Mouse (Mus musculus) testis, adult 2 months (tissue): ENCODE measurements around the gene Rbl1. TPM values are rescaled to one million over a fixed set of nuclear protein-coding genes. Genes with fewer than 3 reads are reported as not detected.
"Not testable (repeated sequence)": the region's sequence is repeated elsewhere in the genome, so short reads cannot be mapped to it uniquely, and the experiment has no call there.

Experiments
- H3K27ac ChIP-seq: fragments of 200-500 bp; 2 replicates; pipeline ENCODE4 v1.5.1; 2012; ENCODE audit warnings: low read depth, low read length; ENCODE audit not compliant: control insufficient read depth, insufficient read depth
- H3K27me3 ChIP-seq: fragments of 200-500 bp; 2 replicates; pipeline ENCODE4 v1.6.1; 2012; ENCODE audit warnings: mild to moderate bottlenecking, low read length, moderate library complexity; ENCODE audit not compliant: control insufficient read depth, insufficient read depth
- H3K36me3 ChIP-seq: fragments of 200-500 bp; 2 replicates; pipeline ENCODE4 v1.6.1; 2012; ENCODE audit warnings: mild to moderate bottlenecking, low read length; ENCODE audit not compliant: control insufficient read depth, insufficient read depth
- H3K4me1 ChIP-seq: fragments of 200-500 bp; 2 replicates; pipeline ENCODE4 v1.6.1; 2012; ENCODE audit warnings: low read length; ENCODE audit not compliant: control insufficient read depth, insufficient read depth
- H3K4me3 ChIP-seq: fragments of 200-500 bp; 2 replicates; pipeline ENCODE4 v1.5.1; 2012; ENCODE audit warnings: low read depth, mild to moderate bottlenecking, low read length, moderate library complexity, mixed read lengths; ENCODE audit not compliant: control insufficient read depth
- CTCF ChIP-seq: fragments of 200-500 bp; IDR thresholded peaks from 2 replicates; pipeline ENCODE4 v1.5.1; 2012; ENCODE audit warnings: low read depth, mild to moderate bottlenecking, inconsistent platforms, low read length, moderate library complexity; ENCODE audit not compliant: control insufficient read depth, insufficient read depth, insufficient replicate concordance
- POLR2A ChIP-seq: fragments of 200-500 bp; IDR thresholded peaks from 2 replicates; pipeline ENCODE4 v1.6.1; 2012; ENCODE audit warnings: low read depth, mild to moderate bottlenecking, inconsistent platforms, low read length, moderate library complexity; ENCODE audit not compliant: control insufficient read depth
- polyA plus RNA-seq: library from polyadenylated mRNA; depleted of rRNA; stranded (reverse); fragments of >200 nt; gene quantifications from 2 replicates; pipeline ENCODE4 v1.2.3, GENCODE M21; 2012

Rbl1 gene
- polyA plus RNA-seq, 1 experiment: 8.4 TPM

DNA sequence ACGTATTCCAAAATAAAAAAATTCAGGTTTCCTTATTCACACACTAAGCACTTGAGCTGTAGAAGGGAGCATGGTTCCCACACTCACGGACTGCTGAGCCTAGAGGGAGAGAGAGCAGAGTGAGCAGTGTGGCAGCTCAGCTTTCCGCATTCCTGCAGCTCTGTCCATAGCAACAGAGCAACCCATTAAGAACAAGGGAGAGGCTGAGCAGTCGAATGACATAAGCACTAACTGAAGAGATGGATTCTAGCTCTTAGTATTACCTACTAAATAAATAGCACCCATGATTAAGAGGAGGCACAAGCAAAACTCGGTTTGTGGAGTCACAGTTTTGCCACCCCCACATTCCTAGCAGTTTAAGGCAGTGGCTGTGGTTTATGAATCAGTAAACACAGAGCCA, 34.2 kb downstream of the Rbl1 start:
- no peaks in the 10 kb centered on the region for H3K27me3 ChIP-seq
- no peak for TF ChIP-seq CTCF
- TF ChIP-seq POLR2A: no peak
- no peak overlapping the region for H3K27ac ChIP-seq
- H3K4me1 ChIP-seq: no peaks in the 10 kb centered on the region
- no peak overlapping the region for H3K4me3 ChIP-seq
- peaks cover 3% of the 10 kb centered on the region; the same call in 1 of the 2 replicates for H3K36me3 ChIP-seq

DNA sequence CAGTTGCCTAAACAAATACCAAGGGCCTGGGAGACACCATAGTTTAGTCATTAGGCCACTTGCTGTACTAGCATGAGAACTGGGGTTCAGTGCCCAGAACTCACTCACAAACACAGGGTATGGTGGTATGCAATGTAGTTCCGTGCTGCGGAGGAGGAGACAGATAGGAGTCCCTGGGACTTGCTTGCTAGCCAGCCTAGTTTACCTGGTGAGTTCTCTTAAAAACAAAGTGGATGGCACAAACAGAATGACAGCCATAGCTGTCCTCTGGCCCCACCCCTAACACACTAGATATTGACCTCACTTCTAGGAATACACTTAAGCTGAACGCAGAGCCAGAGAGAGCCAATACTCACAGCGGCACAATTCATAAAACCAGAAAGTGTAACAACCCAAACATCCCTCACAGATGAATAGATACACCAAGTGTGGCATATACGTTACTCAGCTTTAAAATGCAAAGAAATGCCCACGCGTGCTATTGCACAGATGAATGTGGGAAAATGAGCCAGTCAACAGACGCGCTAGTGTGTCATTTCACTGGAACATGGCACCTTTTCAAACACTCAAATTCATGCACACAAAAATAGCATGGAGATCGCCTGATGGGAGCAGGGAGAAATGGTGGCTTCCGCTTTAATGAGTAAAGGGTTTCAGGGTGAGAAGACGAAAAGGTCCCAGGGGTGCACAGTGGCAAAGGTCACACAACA, 37.8 kb downstream of the Rbl1 start:
- TF ChIP-seq CTCF: no peak
- no peak for TF ChIP-seq POLR2A
- Histone ChIP-seq H3K27ac (no peak overlapping the region), H3K27me3 (no peaks in the 10 kb centered on the region), H3K36me3 (0 out of 2 replicates have a peak, but pooled peaks cover 3% of the 10 kb centered on the region), H3K4me1 (no peaks in the 10 kb centered on the region), H3K4me3 (no peak overlapping the region)

DNA sequence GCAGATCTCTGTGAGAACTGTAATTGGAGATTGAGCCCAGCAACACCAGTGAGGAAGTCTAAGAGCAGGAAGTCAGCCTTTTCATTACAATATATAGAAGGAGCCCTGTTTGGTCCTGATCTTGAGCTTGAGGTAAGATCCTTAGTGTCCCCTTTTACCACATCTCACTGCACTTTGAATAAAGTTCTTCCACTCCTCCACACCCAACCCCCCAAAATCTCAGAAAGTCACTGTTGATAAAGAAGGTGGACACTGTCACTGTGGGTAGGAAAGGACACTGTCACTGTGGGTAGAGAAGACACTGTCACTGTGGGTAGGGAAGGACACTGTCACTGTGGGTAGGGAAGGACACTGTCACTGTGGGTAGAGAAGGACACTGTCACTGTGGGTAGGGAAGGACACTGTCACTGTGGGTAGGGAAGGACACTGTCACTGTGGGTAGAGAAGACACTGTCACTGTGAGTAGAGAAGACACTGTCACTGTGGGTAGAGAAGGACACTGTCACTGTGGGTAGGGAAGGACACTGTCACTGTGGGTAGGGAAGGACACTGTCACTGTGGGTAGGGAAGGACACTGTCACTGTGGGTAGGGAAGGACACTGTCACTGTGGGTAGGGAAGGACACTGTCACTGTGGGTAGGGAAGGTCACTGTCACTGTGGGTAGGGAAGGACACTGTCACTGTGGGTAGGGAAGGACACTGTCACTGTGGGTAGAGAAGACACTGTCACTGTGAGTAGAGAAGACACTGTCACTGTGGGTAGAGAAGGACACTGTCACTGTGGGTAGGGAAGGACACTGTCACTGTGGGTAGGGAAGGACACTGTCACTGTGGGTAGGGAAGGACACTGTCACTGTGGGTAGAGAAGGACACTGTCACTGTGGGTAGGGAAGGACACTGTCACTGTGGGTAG, 38.8 kb downstream of the Rbl1 start:
- not testable (repeated sequence) for H3K4me1 ChIP-seq, H3K4me3 ChIP-seq, H3K36me3 ChIP-seq, H3K27ac ChIP-seq, H3K27me3 ChIP-seq

DNA sequence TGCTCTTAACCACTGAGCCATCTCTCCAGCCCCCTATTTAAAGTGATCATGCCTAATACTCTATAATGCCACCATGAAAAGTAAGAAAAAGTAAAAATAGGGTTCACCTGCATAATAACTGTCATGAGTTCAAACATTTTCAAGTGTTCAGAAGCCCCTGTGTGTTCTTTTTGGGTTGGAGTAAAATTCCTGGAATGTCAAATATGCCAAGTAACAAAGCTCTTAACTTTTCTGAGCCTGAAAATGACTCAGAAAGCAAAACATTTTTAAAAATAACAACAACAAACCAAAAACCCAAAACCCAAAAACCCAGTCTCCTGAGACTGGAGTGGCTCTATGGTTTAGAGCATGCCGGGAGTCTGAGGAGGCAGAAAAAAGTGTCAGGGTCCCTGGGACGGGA, 40.2 kb downstream of the Rbl1 start:
- H3K4me3 ChIP-seq: no peak overlapping the region
- no peaks in the 10 kb centered on the region for H3K27me3 ChIP-seq
- no peak overlapping the region for H3K27ac ChIP-seq
- H3K4me1 ChIP-seq: no peaks in the 10 kb centered on the region
- peaks cover 1% of the 10 kb centered on the region; the same call in 1 of the 2 replicates for H3K36me3 ChIP-seq
- TF ChIP-seq POLR2A: no peak
- TF ChIP-seq CTCF: no peak

DNA sequence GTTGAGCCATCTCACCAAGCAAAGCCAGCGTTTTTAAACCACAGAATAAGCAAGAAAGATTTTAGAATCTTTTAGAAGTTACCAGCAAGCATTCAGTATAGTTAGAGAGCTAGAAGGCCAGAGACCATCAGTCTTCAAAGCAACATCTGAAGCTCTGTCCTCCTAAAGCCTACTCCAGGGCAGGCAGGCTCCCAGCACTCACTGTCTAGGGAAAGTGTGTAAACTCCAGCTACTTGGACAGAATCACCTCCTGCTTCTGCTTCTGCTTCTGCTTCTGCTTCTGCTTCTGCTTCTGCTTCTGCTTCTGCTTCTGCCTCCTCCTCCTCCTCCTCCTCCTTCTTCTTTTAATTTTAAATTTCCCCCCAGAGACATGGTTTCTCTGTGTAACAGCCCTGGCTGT, 48.3 kb downstream of the Rbl1 start:
- H3K27me3 ChIP-seq: no peaks in the 10 kb centered on the region
- TF ChIP-seq CTCF: no peak
- no peak for TF ChIP-seq POLR2A
- H3K4me1 ChIP-seq: no peaks in the 10 kb centered on the region
- H3K4me3 ChIP-seq: no peak overlapping the region
- H3K36me3 ChIP-seq: peaks cover 11% of the 10 kb centered on the region
- H3K27ac ChIP-seq: no peak overlapping the region

DNA sequence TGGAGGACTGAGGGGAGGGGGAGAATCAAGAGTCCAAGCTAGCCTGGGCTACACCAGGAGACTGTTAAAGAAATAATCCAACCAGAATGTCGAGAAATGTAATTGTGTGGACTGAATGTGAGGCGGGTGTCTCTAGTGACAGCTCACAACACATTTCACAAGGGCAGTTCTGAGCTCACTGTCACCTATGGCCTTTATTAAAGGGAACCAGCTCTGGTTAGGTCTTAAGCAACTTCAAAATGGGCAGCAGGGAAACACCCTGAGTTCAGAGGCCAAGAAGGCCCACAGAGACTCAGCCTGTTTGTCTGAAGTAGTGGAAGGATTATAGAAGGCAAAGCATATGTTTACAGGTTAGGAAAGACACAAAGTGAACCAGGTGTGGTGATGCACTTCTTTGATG, 51.1 kb downstream of the Rbl1 start:
- Histone ChIP-seq H3K27ac (no peak overlapping the region), H3K36me3 (peaks cover 8% of the 10 kb centered on the region), H3K4me1 (no peaks in the 10 kb centered on the region), H3K27me3 (no peaks in the 10 kb centered on the region), H3K4me3 (no peak overlapping the region)
- TF ChIP-seq POLR2A (no peak), CTCF (no peak)

DNA sequence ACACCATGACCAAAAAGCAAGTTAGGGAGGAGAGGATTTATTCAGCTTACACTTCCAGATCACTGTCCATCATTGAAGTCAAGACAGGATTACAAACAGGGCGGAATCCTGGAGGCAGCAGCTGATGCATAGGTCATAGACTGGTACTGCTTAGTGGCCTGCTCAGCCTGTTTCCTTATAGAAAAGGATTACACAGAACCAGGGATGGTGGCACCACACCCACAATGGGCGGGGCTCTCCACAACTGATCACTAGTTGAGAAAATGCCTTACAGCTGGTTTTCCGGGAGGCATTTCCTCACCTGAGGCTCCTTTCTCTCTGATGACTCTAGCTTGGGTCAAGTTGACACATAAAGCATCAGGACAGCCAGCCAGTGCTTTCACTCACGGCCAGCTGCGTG, 55.9 kb downstream of the Rbl1 start:
- no peak overlapping the region for H3K4me3 ChIP-seq
- no peak overlapping the region for H3K27ac ChIP-seq
- H3K4me1 ChIP-seq: no peaks in the 10 kb centered on the region
- H3K36me3 ChIP-seq: peaks cover 7% of the 10 kb centered on the region; the same call in 1 of the 2 replicates
- TF ChIP-seq POLR2A: no peak
- no peak for TF ChIP-seq CTCF
- no peaks in the 10 kb centered on the region for H3K27me3 ChIP-seq

DNA sequence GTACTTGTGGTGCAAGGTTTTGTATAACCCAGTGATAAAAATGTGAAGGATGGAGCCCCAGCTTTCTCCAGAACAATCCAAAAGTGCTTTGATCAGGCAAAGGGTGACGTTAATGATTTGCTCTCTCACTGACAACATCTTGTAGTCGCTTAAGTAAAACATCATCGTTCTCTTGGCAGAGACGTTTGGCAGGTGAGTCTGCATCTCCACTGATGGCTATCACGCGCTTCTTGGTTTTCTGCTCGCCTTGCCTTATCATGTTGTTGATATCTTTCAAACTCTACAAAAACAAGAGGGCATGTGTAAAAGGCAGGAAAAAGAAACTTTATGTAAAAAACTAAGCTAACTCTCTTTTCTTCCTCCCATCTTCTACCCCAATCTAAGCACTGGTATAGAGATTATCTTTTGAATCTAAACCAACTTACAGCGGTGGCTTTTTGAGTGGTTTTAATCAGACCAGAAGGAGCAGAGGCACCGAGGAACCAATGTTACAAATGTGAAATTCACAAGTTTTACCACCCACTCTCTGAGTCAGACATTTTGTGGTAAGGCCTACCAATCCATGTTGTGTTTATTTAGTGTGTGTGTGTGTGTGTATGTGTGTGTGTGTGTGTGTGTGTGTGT, 56.8 kb downstream of the Rbl1 start:
- H3K27me3 ChIP-seq: no peaks in the 10 kb centered on the region
- no peaks in the 10 kb centered on the region for H3K4me1 ChIP-seq
- TF ChIP-seq POLR2A: no peak

More for the DNA sequence above, 56.8 kb downstream of the Rbl1 start:
- Histone ChIP-seq H3K36me3 (peaks cover 7% of the 10 kb centered on the region; the same call in 1 of the 2 replicates), H3K4me3 (no peak overlapping the region), H3K27ac (no peak overlapping the region)
